Mouse (Mus musculus) frontal cortex, postnatal 25 days (tissue): ENCODE measurements around the gene Washc4.

Source experiments
- DNase-seq, 2 experiments: peaks; one replicate each; pipeline ENCODE4 v3.0.0; 2022; ENCODE audit warnings: low spot score in 2 of 2

Gene Washc4

DNA sequence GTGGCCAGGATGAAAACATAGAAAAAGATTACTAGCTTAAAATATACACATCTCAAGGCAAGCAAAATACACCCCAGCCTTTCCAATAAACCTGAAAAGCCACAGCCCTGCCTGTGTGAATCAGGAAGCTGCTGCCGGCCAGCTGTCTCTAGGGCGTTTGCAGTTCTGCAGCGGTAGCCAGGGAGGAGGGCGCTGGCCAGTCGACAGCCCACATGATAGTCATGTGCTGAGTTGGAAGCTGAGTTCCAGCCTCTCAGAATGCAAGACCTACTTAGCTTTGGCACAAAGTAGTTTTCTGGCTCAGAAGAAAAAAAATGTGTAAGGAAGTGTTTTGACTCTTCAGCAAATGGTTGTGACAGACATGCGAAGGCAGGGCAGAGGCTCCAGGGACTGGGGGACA lies 93.7 kb downstream of the Washc4 start:
- DNase-seq = peak; percentile 47 to 52

DNA sequence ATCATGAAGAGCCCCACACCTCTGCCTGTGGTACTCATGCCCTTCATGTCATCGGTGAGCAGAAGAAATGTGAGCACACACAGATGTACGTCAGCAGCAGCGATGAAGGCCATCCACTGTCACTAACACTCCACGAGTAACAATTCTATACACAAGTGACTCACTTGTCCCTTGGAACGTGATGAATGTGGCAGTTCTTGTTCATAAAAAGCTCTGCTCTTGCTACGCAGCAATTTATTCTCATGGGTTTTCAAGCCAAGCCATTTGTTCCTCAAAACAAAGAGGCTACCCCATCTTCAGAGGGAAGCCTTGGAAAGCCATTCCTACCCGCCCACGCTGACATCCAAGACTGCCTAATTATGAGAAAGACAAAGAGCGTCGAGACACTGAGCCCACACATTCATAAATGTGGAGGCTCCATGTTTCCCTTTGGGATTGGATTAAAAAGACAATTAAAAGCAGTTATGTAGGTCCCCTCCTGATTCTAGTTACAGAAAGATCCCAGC lies 96.4 kb downstream of the Washc4 start:
- DNase-seq = no peak

DNA sequence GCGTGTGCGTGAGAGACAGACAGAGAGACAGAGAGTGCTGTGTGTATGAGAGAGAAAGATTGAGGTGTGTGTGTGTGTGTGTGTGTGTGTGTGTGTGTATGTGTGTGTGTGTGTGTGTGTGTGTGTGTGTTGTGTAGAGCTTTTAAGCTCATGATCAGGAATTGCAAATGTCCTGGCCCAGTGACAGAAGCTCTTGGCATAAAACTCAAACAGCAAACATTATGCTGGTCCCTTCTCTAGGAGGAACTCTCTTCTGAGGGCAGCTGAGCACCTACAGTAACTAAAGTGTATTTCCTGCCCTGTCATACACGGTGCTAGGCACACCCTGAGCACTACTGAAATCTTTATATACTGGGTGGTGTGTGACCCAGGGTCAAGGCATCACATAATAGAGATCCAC lies 98.1 kb downstream of the Washc4 start:
- no peak for DNase-seq

DNA sequence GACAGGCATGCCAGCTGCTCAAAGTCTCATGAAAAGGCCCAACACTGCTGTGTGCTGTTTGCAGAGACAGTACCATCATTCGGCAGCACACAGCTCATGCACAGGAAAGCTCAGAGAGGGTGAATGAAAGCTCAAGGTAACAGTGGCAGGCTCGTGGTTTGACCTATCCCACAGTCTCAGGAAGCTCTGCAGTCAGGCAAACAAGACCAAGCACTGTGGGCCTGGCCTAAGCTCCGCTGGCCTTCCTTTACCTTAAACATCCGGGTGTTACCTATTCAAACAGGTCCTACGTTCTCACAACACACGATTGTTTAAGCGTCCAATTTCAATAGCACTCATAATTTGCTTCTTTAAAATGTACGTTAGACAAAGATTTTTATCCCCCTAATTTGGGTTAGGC lies 100.6 kb downstream of the Washc4 start:
- no peak for DNase-seq

DNA sequence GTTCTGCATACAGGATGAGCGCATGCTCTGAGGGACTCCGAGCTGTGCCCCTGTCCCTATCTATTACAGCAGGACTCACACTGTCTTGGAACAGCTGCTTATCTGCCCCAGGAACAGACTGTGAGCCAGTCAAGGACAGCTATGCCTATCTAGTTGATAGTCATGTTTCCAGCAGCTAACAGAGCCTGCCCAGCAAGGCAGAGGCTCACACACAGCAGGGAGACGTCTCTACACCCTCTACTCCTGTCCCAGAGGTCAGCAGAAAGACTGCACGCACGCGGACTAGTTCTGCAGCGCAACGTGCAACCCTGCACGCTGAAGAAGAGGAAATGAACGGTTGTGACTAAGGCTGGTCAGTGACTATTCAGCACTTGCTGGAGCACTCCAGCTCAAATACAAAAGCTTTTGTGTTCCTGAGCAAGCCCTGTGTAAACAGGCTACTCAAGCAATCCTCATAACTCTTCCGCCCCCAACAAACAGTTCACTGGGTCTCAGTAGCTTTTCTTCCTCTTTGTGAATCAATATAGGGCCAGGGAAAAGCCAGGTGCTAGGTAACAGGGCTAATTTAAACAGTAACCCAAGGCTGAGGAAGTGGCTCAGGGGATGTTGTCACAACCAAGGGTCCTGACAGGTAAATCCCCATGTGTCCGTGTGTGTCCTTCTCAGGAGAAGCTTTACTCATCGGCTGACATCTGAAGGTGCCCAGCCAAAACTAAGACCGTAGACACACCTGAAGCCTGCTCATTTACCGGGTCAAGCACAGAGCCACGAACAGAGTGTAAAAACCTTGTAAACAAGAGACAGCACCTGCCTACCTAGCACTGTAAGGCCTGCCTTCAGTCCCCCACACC lies 101.5 kb downstream of the Washc4 start:
- DNase-seq = no peak

GRCm38 (mm10) chr10:83645716-83645990 lies 102.1 kb downstream of the Washc4 start:
- DNase-seq = no peak
